Mouse (Mus musculus) embryonic facial prominence, embryonic 10.5 days (tissue): ENCODE data around the gene Olfr134. TPM values are rescaled to one million over a fixed set of nuclear protein-coding genes. Genes with fewer than 3 reads are reported as not detected.
"Not testable (repeated sequence)": the region's sequence is repeated elsewhere in the genome, so short reads cannot be mapped to it uniquely, and the experiment has no call there.

ENCODE experiments used
- DNase-seq: peaks from one replicate; pipeline ENCODE4 v3.0.0-alpha.2; 2017; ENCODE audit warnings: low spot score
- H3K27ac ChIP-seq: fragments of 300-500 bp; sonication (generic); replicated peaks from 2 replicates; pipeline ENCODE4 v1.5.1; 2016; ENCODE audit warnings: mild to moderate bottlenecking
- H3K27me3 ChIP-seq: fragments of 300-500 bp; sonication (generic); replicated peaks from 2 replicates; pipeline ENCODE4 v1.6.1; 2016; ENCODE audit warnings: low read depth, mild to moderate bottlenecking; ENCODE audit not compliant: poor library complexity, severe bottlenecking
- H3K36me3 ChIP-seq: fragments of 300-500 bp; sonication (generic); replicated peaks from 2 replicates; pipeline ENCODE4 v1.6.1; 2016; ENCODE audit warnings: mild to moderate bottlenecking, moderate library complexity
- H3K4me1 ChIP-seq: fragments of 300-500 bp; sonication (generic); 2 replicates; pipeline ENCODE4 v1.6.1; 2016
- H3K4me3 ChIP-seq: fragments of 300-500 bp; sonication (generic); 2 replicates; pipeline ENCODE4 v1.5.1; 2016; ENCODE audit warnings: mild to moderate bottlenecking, moderate library complexity
- H3K9me3 ChIP-seq: fragments of 300-500 bp; sonication (generic); 2 replicates; pipeline ENCODE4 v1.6.1; 2016; ENCODE audit warnings: mild to moderate bottlenecking
- WGBS: fragments of 180-500 bp; shearing (Covaris S2); methylation state at CpG from one replicate; pipeline ENCODE4 v1.1.7; 2016; 5-methylcytosine and 5-hydroxymethylcytosine counted together
- polyA plus RNA-seq: library from polyadenylated mRNA; unstranded; fragments of >200 nt; fragmentation: Nextera tagmentation; extraction: Ambion mirVana; gene quantifications from 2 replicates; pipeline ENCODE4 v1.2.1, GENCODE M21; 2016

Gene Olfr134
- not detected in 2 replicates for polyA plus RNA-seq

DNA sequence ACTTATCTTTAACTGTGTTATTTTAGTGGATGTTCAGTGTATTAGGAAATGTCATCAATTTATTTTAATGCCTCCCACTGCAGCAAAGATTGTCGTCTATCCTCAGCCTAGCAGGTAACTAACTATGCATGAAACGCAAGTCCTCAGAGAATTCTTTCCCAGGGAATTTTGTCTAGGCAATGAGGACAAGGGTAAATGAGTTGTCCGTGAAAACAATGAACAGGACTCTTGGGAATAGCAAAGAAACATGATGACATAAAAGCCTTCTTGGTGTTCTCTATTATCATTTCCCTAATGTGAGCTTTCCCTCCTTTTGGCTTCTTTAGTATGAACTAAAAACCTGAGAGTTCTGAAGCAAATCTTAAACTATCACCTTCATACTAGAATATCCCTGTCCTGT is at the start of gene Olfr134:
Olfr134 (plus strand) TSS at position 301 of the 400 bp plus-strand sequence.
- Histone ChIP-seq H3K4me3 (no peak within 1 kb of the TSS), H3K27ac (no peak within 1 kb of the TSS), H3K36me3 (no peaks in the 10 kb centered on the region), H3K4me1 (no peaks in the 10 kb centered on the region), H3K27me3 (no peaks in the 10 kb centered on the region), H3K9me3 (no peaks in the 10 kb centered on the region)
- no peak for DNase-seq
- WGBS = 76% methylated on average over 3 of the region's 3 CpGs

DNA sequence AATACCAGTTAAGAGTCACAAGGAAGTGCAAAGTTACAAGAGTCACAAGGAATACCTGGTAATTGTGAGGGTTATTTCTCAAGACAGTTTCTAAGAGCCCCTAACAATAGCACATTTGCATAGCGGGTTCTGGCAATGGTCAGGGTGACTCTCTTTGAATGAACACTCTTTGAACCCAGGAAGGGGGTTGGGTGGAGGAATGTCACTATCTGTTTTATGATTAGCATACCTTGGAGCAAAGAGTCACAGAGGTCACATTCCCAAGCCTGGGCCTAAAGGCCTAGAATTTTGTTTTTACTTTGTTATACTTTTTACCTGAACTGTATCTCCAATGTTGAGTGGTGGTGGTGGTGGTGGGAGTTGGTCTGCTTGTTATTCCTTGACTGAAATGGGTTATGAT is 47.0 kb upstream of the Olfr134 start:
- H3K36me3 ChIP-seq, H3K4me3 ChIP-seq, DNase-seq, H3K27me3 ChIP-seq, H3K27ac ChIP-seq, H3K9me3 ChIP-seq, H3K4me1 ChIP-seq: not testable (repeated sequence)
- 84% methylated on average over 1 of the region's 1 CpGs for WGBS

DNA sequence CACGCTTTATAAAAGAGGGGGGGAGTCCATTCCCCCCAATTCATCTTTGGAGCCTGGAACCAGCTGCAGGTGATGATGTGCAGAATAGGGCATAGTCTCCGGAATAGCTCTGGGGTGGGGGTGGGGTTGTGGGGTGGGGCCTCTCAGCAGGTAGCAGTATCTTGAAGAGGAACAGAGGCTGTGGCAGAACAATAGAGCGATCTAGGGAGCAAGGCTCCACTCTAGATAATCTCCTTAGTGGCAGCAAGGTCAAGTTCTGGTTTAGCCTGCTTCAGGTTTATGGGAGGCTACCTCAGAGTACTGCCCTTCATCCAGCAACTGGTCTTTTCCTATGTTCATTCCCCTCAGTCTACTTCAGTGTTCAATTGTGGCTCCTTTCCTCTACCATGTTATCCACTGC is 45.8 kb upstream of the Olfr134 start:
- not testable (repeated sequence) for H3K4me3 ChIP-seq, H3K36me3 ChIP-seq, DNase-seq, H3K9me3 ChIP-seq, H3K4me1 ChIP-seq, H3K27ac ChIP-seq, H3K27me3 ChIP-seq
- WGBS = 68% methylated on average over 3 of the region's 3 CpGs

DNA sequence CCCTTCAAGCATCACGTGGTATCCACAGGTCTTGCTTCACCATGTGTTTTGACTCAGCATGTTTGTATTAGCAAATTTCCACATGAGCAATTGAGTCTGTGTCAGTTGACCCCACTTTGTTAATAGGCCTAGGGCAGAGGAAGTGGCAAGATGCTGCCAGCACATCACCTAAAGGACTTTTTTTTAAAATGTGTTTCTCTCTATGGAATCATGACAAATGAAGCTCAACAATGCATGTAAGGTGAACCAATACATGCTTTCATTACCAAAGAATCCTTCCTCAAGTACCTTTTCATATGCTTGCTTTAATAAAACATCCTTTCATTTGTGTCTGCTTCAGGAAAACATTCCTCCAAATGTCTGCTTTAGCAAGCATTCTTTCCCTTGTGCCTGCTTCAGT is 36.8 kb upstream of the Olfr134 start, which contains the start of gene Olfr132:
Olfr132 (minus strand) TSS at position 101 of the 400 bp plus-strand sequence.
- WGBS = 64% methylated on average over 1 of the region's 1 CpGs
- DNase-seq = no peak
- H3K4me1 ChIP-seq = no peaks in the 10 kb centered on the region
- no peak within 1 kb of the TSS for H3K4me3 ChIP-seq
- H3K9me3 ChIP-seq = no peaks in the 10 kb centered on the region
- H3K36me3 ChIP-seq = no peaks in the 10 kb centered on the region
- H3K27ac ChIP-seq = no peak within 1 kb of the TSS
- no peaks in the 10 kb centered on the region for H3K27me3 ChIP-seq

DNA sequence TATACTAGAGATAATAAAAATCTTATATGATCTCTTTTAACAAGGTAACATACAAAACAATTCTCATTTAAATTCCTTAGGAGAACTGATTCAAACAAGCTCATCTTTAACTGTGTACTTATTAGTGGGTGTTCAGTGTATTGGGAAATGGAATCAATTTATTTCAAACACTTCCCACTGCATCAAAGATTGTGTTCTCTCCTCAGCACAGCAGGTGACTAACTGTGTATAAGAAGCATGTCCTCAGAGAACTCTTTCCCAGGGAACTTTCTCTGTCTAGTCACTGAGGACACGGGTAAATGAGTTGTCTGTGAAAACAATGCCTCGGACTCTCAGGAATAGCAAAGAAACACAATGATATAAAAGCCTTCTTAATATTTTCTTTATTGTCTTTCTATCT is 26.2 kb upstream of the Olfr134 start, which contains the start of gene Olfr133:
Olfr133 (plus strand) TSS at position 301 of the 400 bp plus-strand sequence.
- Histone ChIP-seq H3K9me3 (0 out of 2 replicates have a peak, but pooled peaks cover 3% of the 10 kb centered on the region), H3K4me3 (no peak within 1 kb of the TSS)

DNA sequence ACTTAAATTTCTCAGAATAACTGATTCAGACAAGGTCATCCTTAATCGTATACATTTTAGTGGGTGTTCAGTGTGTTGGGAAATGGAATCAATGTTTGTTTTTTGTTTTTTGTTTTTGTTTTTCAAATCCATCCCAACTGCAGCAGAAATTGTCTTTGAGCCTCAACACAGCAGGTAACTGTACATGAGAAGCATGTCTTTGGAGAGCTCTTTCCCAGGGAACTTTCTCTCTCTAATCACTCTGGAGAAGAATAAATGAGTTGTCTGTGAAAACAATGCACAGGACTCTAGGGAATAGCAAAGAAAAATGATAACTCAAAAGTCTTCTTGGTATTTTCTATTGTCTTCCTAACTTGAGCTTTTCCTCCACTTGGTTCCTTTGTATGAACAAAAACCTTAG is 32.8 kb downstream of the Olfr134 start, which contains the start of gene Olfr135:
Olfr135 (plus strand) TSS at position 301 of the 400 bp plus-strand sequence.
- no peaks in the 10 kb centered on the region for H3K36me3 ChIP-seq
- WGBS = 92% methylated on average over 1 of the region's 1 CpGs
- H3K9me3 ChIP-seq = peaks cover 12% of the 10 kb centered on the region
- no peaks in the 10 kb centered on the region for H3K27me3 ChIP-seq
- DNase-seq = no peak
- no peak within 1 kb of the TSS for H3K4me3 ChIP-seq
- no peak within 1 kb of the TSS for H3K27ac ChIP-seq
- H3K4me1 ChIP-seq = no peaks in the 10 kb centered on the region

More for the DNA sequence above, 26.2 kb upstream of the Olfr134 start, which contains the start of gene Olfr133:
- DNase-seq = no peak
- Histone ChIP-seq H3K27ac (no peak within 1 kb of the TSS), H3K27me3 (no peaks in the 10 kb centered on the region), H3K36me3 (no peaks in the 10 kb centered on the region), H3K4me1 (no peaks in the 10 kb centered on the region)
- WGBS = 85% methylated on average over 2 of the region's 2 CpGs

Other genes starting within 250 kb of the Olfr134 start
- not detected in 2 replicates for gene Olfr761, start 218.3 kb upstream of the Olfr134 start, polyA plus RNA-seq
- gene Olfr129, start 111.3 kb upstream of the Olfr134 start, polyA plus RNA-seq = not detected in 2 replicates
- not detected in 2 replicates for gene Olfr130, start 107.5 kb upstream of the Olfr134 start, polyA plus RNA-seq
- not detected in 2 replicates for gene Olfr131, start 82.7 kb upstream of the Olfr134 start, polyA plus RNA-seq
- not detected in 2 replicates for gene Olfr132, start 36.9 kb upstream of the Olfr134 start, polyA plus RNA-seq
- not detected in 2 replicates for gene Olfr133, start 26.1 kb upstream of the Olfr134 start, polyA plus RNA-seq
- not detected in 2 replicates for gene Olfr135, start 32.9 kb downstream of the Olfr134 start, polyA plus RNA-seq
- gene Olfr138, start 89.6 kb downstream of the Olfr134 start, polyA plus RNA-seq = not detected in 2 replicates
- gene Olfr137, start 136.2 kb downstream of the Olfr134 start, polyA plus RNA-seq = not detected in 2 replicates
- not detected in 2 replicates for gene Olfr136, start 158.4 kb downstream of the Olfr134 start, polyA plus RNA-seq
- not detected in 2 replicates for gene Esp36, start 248.8 kb downstream of the Olfr134 start, polyA plus RNA-seq